Mouse (Mus musculus) WW6 (cell line): ENCODE results near the gene Tmcc3.
"Not testable (repeated sequence)": the region's sequence is repeated elsewhere in the genome, so short reads cannot be mapped to it uniquely, and the experiment has no call there.

Experiments used
- DNase-seq: peaks from one replicate; pipeline ENCODE4 v3.0.0-alpha.2; 2013; ENCODE audit warnings: low read depth, low spot score

Tmcc3 gene

GRCm38 (mm10) chr10:94514506-94515178, 202.9 kb downstream of the Tmcc3 start:
- no peak for DNase-seq

- no peak for DNase-seq
These were observed 203.4 kb downstream of the Tmcc3 start for GRCm38 (mm10) chr10:94515179-94515545.

- DNase-seq, result no peak
These were observed 203.8 kb downstream of the Tmcc3 start for GRCm38 (mm10) chr10:94515583-94515982.

- no peak for DNase-seq
These were observed 208.1 kb downstream of the Tmcc3 start for GRCm38 (mm10) chr10:94519887-94520286.

- no peak for DNase-seq
These were observed 208.8 kb downstream of the Tmcc3 start for GRCm38 (mm10) chr10:94520306-94521106.

GRCm38 (mm10) chr10:94521107-94521401, 209.3 kb downstream of the Tmcc3 start:
- no peak for DNase-seq

- DNase-seq, result no peak
These were observed 210.0 kb downstream of the Tmcc3 start for GRCm38 (mm10) chr10:94521776-94522175.

- DNase-seq, result no peak
These were observed 211.5 kb downstream of the Tmcc3 start for GRCm38 (mm10) chr10:94523297-94523696.

- no peak for DNase-seq
These were observed 212.0 kb downstream of the Tmcc3 start for GRCm38 (mm10) chr10:94523711-94524156.

GRCm38 (mm10) chr10:94524966-94525365, 213.2 kb downstream of the Tmcc3 start:
- DNase-seq, result no peak

- DNase-seq, result no peak
These were observed 214.0 kb downstream of the Tmcc3 start for GRCm38 (mm10) chr10:94525784-94526183.

- DNase-seq, result no peak
These were observed 215.1 kb downstream of the Tmcc3 start for GRCm38 (mm10) chr10:94526834-94527233.

GRCm38 (mm10) chr10:94527248-94527647, 215.5 kb downstream of the Tmcc3 start:
- DNase-seq, result no peak

- DNase-seq, result no peak
These were observed 218.3 kb downstream of the Tmcc3 start for GRCm38 (mm10) chr10:94530079-94530478.

- no peak for DNase-seq
These were observed 219.7 kb downstream of the Tmcc3 start for GRCm38 (mm10) chr10:94531482-94531881.

GRCm38 (mm10) chr10:94533081-94533724, 221.5 kb downstream of the Tmcc3 start:
- DNase-seq, result no peak

GRCm38 (mm10) chr10:94538623-94539022, 226.9 kb downstream of the Tmcc3 start:
- not testable (repeated sequence) for DNase-seq

- DNase-seq, result no peak
These were observed 228.5 kb downstream of the Tmcc3 start for GRCm38 (mm10) chr10:94540241-94540640.

- no peak for DNase-seq
These were observed 232.2 kb downstream of the Tmcc3 start for GRCm38 (mm10) chr10:94543956-94544355.

GRCm38 (mm10) chr10:94544803-94545202, 233.1 kb downstream of the Tmcc3 start:
- no peak for DNase-seq

- DNase-seq, result no peak
These were observed 233.7 kb downstream of the Tmcc3 start for GRCm38 (mm10) chr10:94545259-94546019.

- DNase-seq, result no peak
These were observed 234.9 kb downstream of the Tmcc3 start for GRCm38 (mm10) chr10:94546617-94547016.
